Mouse (Mus musculus) brain, embryonic 14.5 days (tissue): ENCODE results near the gene Gbf1.

Experiments used
- CTCF ChIP-seq: fragments of 200-500 bp; IDR thresholded peaks from 2 replicates; pipeline ENCODE4 v1.5.1; 2012; ENCODE audit warnings: inconsistent platforms, mild to moderate bottlenecking, moderate library complexity, borderline replicate concordance; ENCODE audit not compliant: insufficient read depth, insufficient read length; ENCODE audit errors: extremely low read depth
- POLR2A ChIP-seq: fragments of 200-500 bp; IDR thresholded peaks from 2 replicates; pipeline ENCODE4 v1.6.1; 2012; ENCODE audit warnings: mild to moderate bottlenecking, inconsistent platforms, borderline replicate concordance; ENCODE audit not compliant: poor library complexity, insufficient read depth, insufficient read length, severe bottlenecking; ENCODE audit errors: extremely low read depth

DNA sequence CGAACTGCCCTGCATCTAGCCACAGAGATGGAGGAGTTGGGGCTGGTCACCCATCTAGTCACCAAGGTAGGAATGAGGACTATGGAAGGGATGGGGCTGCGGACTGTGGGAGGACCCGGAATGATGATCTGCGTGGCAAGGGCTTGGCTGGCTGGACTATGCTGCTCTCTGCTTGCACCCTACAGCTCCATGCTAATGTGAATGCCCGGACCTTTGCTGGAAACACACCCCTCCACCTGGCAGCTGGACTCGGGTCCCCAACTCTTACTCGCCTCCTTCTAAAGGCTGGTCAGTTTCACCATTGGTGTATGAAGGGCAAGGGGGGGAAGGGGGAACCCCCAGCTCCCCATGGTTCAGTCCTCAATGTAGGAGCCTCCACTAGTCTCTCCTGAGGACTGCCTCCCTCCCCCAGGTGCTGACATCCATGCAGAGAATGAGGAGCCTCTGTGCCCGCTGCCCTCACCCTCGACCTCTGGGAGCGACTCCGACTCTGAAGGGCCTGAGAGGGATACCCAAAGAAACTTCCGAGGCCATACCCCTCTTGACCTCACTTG, 158.1 kb downstream of the Gbf1 start:
- TF ChIP-seq CTCF (no peak), POLR2A (no peak)
